Mouse (Mus musculus): Measurements from ENCODE around the gene Kmo. TPM values are rescaled to one million over a fixed set of nuclear protein-coding genes. Genes with fewer than 3 reads are reported as not detected.

Kmo gene
- polyA plus RNA-seq, 1 experiment from 2014 or later: 0.16 TPM

- H3K27ac ChIP-seq (ENCODE audit: low read length): no peak overlapping the region
- no peaks in the 10 kb centered on the region for H3K36me3 ChIP-seq (ENCODE audit: control insufficient read depth, insufficient read depth, low read length)
- H3K4me2 ChIP-seq (replicated peaks; ENCODE audit: low read depth, low read length): no peak overlapping the region
- H3K9me3 ChIP-seq (ENCODE audit: control insufficient read depth, low read depth, low read length): no peaks in the 10 kb centered on the region
- WGBS: 77% methylated on average over 7 of the region's 7 CpGs
- H3K4me1 ChIP-seq (ENCODE audit: control insufficient read depth, insufficient read depth, low read length): no peaks in the 10 kb centered on the region
- no peaks in the 10 kb centered on the region for H3K27me3 ChIP-seq (ENCODE audit: control insufficient read depth, insufficient read depth, low read length)
- H3K4me3 ChIP-seq (ENCODE audit: low read depth, low read length): no peak overlapping the region
- ATAC-seq (ENCODE audit: insufficient number of reproducible peaks, insufficient read depth, low FRiP score, low read depth): no peak
- no peak overlapping the region for H3K9ac ChIP-seq (replicated peaks; ENCODE audit: low read depth, low read length)
Measured at GRCm38 (mm10) chr1:175670042-175670441, 49.9 kb downstream of the Kmo start.

- H3K27me3 ChIP-seq (ENCODE audit: control insufficient read depth, insufficient read depth, low read length): no peaks in the 10 kb centered on the region
Measured at GRCm38 (mm10) chr1:175671626-175672025, 51.4 kb downstream of the Kmo start.

GRCm38 (mm10) chr1:175673563-175674325, 53.6 kb downstream of the Kmo start:
- no peak overlapping the region for H3K4me2 ChIP-seq (replicated peaks; ENCODE audit: low read depth, low read length)
- no peaks in the 10 kb centered on the region for H3K27me3 ChIP-seq (ENCODE audit: control insufficient read depth, insufficient read depth, low read length)
- H3K4me3 ChIP-seq (ENCODE audit: low read depth, low read length): no peak overlapping the region
- no peaks in the 10 kb centered on the region for H3K9me3 ChIP-seq (ENCODE audit: control insufficient read depth, low read depth, low read length)
- no peak overlapping the region for H3K9ac ChIP-seq (replicated peaks; ENCODE audit: low read depth, low read length)
- H3K4me1 ChIP-seq (ENCODE audit: control insufficient read depth, insufficient read depth, low read length): no peaks in the 10 kb centered on the region
- WGBS: 73% methylated on average over 7 of the region's 7 CpGs
- ATAC-seq (ENCODE audit: insufficient number of reproducible peaks, insufficient read depth, low FRiP score, low read depth): no peak
- no peak overlapping the region for H3K27ac ChIP-seq (ENCODE audit: low read length)
- no peaks in the 10 kb centered on the region for H3K36me3 ChIP-seq (ENCODE audit: control insufficient read depth, insufficient read depth, low read length)

More at GRCm38 (mm10) chr1:175671626-175672025, 51.4 kb downstream of the Kmo start:
- ATAC-seq (ENCODE audit: insufficient number of reproducible peaks, insufficient read depth, low FRiP score, low read depth): no peak
- no peak overlapping the region for H3K9ac ChIP-seq (replicated peaks; ENCODE audit: low read depth, low read length)
- H3K4me3 ChIP-seq (ENCODE audit: low read depth, low read length): no peak overlapping the region
- H3K4me2 ChIP-seq (replicated peaks; ENCODE audit: low read depth, low read length): no peak overlapping the region
- H3K4me1 ChIP-seq (ENCODE audit: control insufficient read depth, insufficient read depth, low read length): no peaks in the 10 kb centered on the region
- no peaks in the 10 kb centered on the region for H3K36me3 ChIP-seq (ENCODE audit: control insufficient read depth, insufficient read depth, low read length)
- no peak overlapping the region for H3K27ac ChIP-seq (ENCODE audit: low read length)
- 21% methylated on average over 1 of the region's 1 CpGs for WGBS
- no peaks in the 10 kb centered on the region for H3K9me3 ChIP-seq (ENCODE audit: control insufficient read depth, low read depth, low read length)

GRCm38 (mm10) chr1:175675116-175675515, 54.9 kb downstream of the Kmo start:
- Histone ChIP-seq H3K4me2 (replicated peaks; ENCODE audit: low read depth, low read length) (no peak overlapping the region), H3K9ac (replicated peaks; ENCODE audit: low read depth, low read length) (no peak overlapping the region), H3K9me3 (ENCODE audit: control insufficient read depth, low read depth, low read length) (no peaks in the 10 kb centered on the region), H3K36me3 (ENCODE audit: control insufficient read depth, insufficient read depth, low read length) (no peaks in the 10 kb centered on the region), H3K27ac (ENCODE audit: low read length) (no peak overlapping the region), H3K4me1 (ENCODE audit: control insufficient read depth, insufficient read depth, low read length) (no peaks in the 10 kb centered on the region), H3K4me3 (ENCODE audit: low read depth, low read length) (no peak overlapping the region), H3K27me3 (ENCODE audit: control insufficient read depth, insufficient read depth, low read length) (no peaks in the 10 kb centered on the region)
- WGBS: 81% methylated on average over 6 of the region's 6 CpGs
- ATAC-seq (ENCODE audit: insufficient number of reproducible peaks, insufficient read depth, low FRiP score, low read depth): no peak

GRCm38 (mm10) chr1:175677459-175677858, 57.3 kb downstream of the Kmo start:
- H3K4me2 ChIP-seq (replicated peaks; ENCODE audit: low read depth, low read length): no peak overlapping the region
- no peak for ATAC-seq (ENCODE audit: insufficient number of reproducible peaks, insufficient read depth, low FRiP score, low read depth)

GRCm38 (mm10) chr1:175680995-175681394, 60.8 kb downstream of the Kmo start:
- Histone ChIP-seq H3K4me1 (ENCODE audit: control insufficient read depth, insufficient read depth, low read length) (no peaks in the 10 kb centered on the region), H3K27me3 (ENCODE audit: control insufficient read depth, insufficient read depth, low read length) (no peaks in the 10 kb centered on the region), H3K4me2 (replicated peaks; ENCODE audit: low read depth, low read length) (no peak overlapping the region), H3K36me3 (ENCODE audit: control insufficient read depth, insufficient read depth, low read length) (no peaks in the 10 kb centered on the region; the same call in 1 of the 2 replicates), H3K9ac (replicated peaks; ENCODE audit: low read depth, low read length) (no peak overlapping the region), H3K4me3 (ENCODE audit: low read depth, low read length) (no peak overlapping the region), H3K27ac (ENCODE audit: low read length) (no peak overlapping the region), H3K9me3 (ENCODE audit: control insufficient read depth, low read depth, low read length) (no peaks in the 10 kb centered on the region)
- 72% methylated on average over 6 of the region's 6 CpGs for WGBS
- no peak for ATAC-seq (ENCODE audit: insufficient number of reproducible peaks, insufficient read depth, low FRiP score, low read depth)

More at GRCm38 (mm10) chr1:175677459-175677858, 57.3 kb downstream of the Kmo start:
- Histone ChIP-seq H3K36me3 (ENCODE audit: control insufficient read depth, insufficient read depth, low read length) (no peaks in the 10 kb centered on the region), H3K4me1 (ENCODE audit: control insufficient read depth, insufficient read depth, low read length) (no peaks in the 10 kb centered on the region), H3K27ac (ENCODE audit: low read length) (no peak overlapping the region), H3K9ac (replicated peaks; ENCODE audit: low read depth, low read length) (no peak overlapping the region), H3K9me3 (ENCODE audit: control insufficient read depth, low read depth, low read length) (no peaks in the 10 kb centered on the region), H3K27me3 (ENCODE audit: control insufficient read depth, insufficient read depth, low read length) (no peaks in the 10 kb centered on the region), H3K4me3 (ENCODE audit: low read depth, low read length) (no peak overlapping the region)
- WGBS: 79% methylated on average over 6 of the region's 6 CpGs

GRCm38 (mm10) chr1:175691686-175692245, 71.6 kb downstream of the Kmo start:
- no peaks in the 10 kb centered on the region; the same call in 1 of the 2 replicates for H3K36me3 ChIP-seq (ENCODE audit: control insufficient read depth, insufficient read depth, low read length)
- no peaks in the 10 kb centered on the region for H3K9me3 ChIP-seq (ENCODE audit: control insufficient read depth, low read depth, low read length)
- peak overlapping the region; percentile 81 for H3K4me2 ChIP-seq (replicated peaks; ENCODE audit: low read depth, low read length)
- peak overlapping the region; percentile 66 for H3K27ac ChIP-seq (ENCODE audit: low read length)
- peaks cover 3% of the 10 kb centered on the region; the same call in 1 of the 2 replicates for H3K4me1 ChIP-seq (ENCODE audit: control insufficient read depth, insufficient read depth, low read length)
- ATAC-seq (ENCODE audit: insufficient number of reproducible peaks, insufficient read depth, low FRiP score, low read depth): no peak
- H3K27me3 ChIP-seq (ENCODE audit: control insufficient read depth, insufficient read depth, low read length): no peaks in the 10 kb centered on the region
- peak overlapping the region; percentile 74 for H3K9ac ChIP-seq (replicated peaks; ENCODE audit: low read depth, low read length)
- H3K4me3 ChIP-seq (ENCODE audit: low read depth, low read length): peak overlapping the region; percentile 80
- WGBS: 2% methylated on average over 22 of the region's 22 CpGs

- no peaks in the 10 kb centered on the region for H3K9me3 ChIP-seq (ENCODE audit: control insufficient read depth, low read depth, low read length)
- peak within 1 kb of the TSS; percentile 80 for H3K4me3 ChIP-seq (ENCODE audit: low read depth, low read length)
- H3K27ac ChIP-seq (ENCODE audit: low read length): peak within 1 kb of the TSS; percentile 66
- peaks cover 3% of the 10 kb centered on the region; the same call in 1 of the 2 replicates for H3K4me1 ChIP-seq (ENCODE audit: control insufficient read depth, insufficient read depth, low read length)
- peak within 1 kb of the TSS; percentile 81 for H3K4me2 ChIP-seq (replicated peaks; ENCODE audit: low read depth, low read length)
- peak within 1 kb of the TSS; percentile 74 for H3K9ac ChIP-seq (replicated peaks; ENCODE audit: low read depth, low read length)
- H3K27me3 ChIP-seq (ENCODE audit: control insufficient read depth, insufficient read depth, low read length): no peaks in the 10 kb centered on the region
- ATAC-seq (ENCODE audit: insufficient number of reproducible peaks, insufficient read depth, low FRiP score, low read depth): peak; percentile 97
- H3K36me3 ChIP-seq (ENCODE audit: control insufficient read depth, insufficient read depth, low read length): no peaks in the 10 kb centered on the region
- WGBS: under 1% methylated on average over 59 of the region's 73 CpGs
Measured at GRCm38 (mm10) chr1:175692246-175692996, 72.2 kb downstream of the Kmo start, which contains the start of the genes Opn3 and Chml. TSS of gene Opn3 (minus strand) at chr1:175692776. TSS of gene Chml (minus strand) at chr1:175692901.
